Mouse (Mus musculus): ENCODE results near the gene Slc25a26.

DNA sequence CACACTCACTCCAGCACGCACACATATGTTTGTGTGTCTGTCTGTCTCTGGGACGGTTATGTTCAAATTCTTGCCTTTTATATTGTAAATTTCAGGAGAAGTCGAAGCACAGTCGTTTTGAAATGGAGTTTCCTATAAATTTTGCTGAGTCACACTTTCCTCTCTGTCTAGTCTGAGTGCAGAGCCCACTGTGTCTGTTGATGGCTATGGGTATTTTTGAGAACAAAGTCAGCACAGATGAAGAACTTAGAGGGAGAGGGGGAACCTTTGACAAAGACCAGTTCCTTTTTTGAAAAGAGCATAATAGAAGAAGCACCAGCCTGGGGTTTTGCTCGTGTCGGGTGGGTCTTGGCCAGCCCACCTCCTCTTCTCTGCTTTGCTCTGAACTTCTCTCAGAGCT, 9.1 kb downstream of the Slc25a26 start:
- TF ChIP-seq CTCF (IDR thresholded peaks at IDR 0.05; ENCODE audit: borderline replicate concordance, extremely low read depth, insufficient read depth, insufficient read length) (no peak), POLR2A (IDR thresholded peaks at IDR 0.05; ENCODE audit: borderline replicate concordance, extremely low read depth, insufficient read depth, insufficient read length, poor library complexity, severe bottlenecking) (no peak)
